Mouse (Mus musculus): ENCODE measurements around the gene Olfr247. TPM values are rescaled to one million over a fixed set of nuclear protein-coding genes. Genes with fewer than 3 reads are reported as not detected.
"Not testable (repeated sequence)": the region's sequence is repeated elsewhere in the genome, so short reads cannot be mapped to it uniquely, and the experiment has no call there.

Olfr247 gene
- polyA plus RNA-seq (2012; rRNA removed): not detected in 2 replicates

GRCm38 (mm10) chr10:129976040-129976439 is at the start of gene Olfr247:
Olfr247 (minus strand) TSS chr10:129976140.
- not testable (repeated sequence) for H3K27ac ChIP-seq (ENCODE audit: insufficient read depth, low read length); H3K27me3 ChIP-seq (ENCODE audit: control insufficient read depth, insufficient read depth, low read length); H3K4me1 ChIP-seq (ENCODE audit: control insufficient read depth, insufficient read depth, low read length); H3K4me3 ChIP-seq (replicated peaks; ENCODE audit: insufficient read depth, low read depth, low read length); DNase-seq
- no CpG with 5 or more reads among the region's 2 CpGs for WGBS

- H3K27me3 ChIP-seq (ENCODE audit: control insufficient read depth, insufficient read depth, low read length): no peaks in the 10 kb centered on the region
- no peak within 1 kb of the TSS for H3K4me3 ChIP-seq (replicated peaks; ENCODE audit: insufficient read depth, low read depth, low read length)
- H3K27ac ChIP-seq (ENCODE audit: insufficient read depth, low read length): no peak within 1 kb of the TSS
- TF ChIP-seq CTCF (IDR thresholded peaks at IDR 0.05; ENCODE audit: borderline replicate concordance, insufficient read depth, low read depth, low read length): no peak
- TF ChIP-seq POLR2A (IDR thresholded peaks at IDR 0.05; ENCODE audit: borderline replicate concordance, insufficient read depth, low read length): no peak
- DNase-seq: no peak
- no peaks in the 10 kb centered on the region for H3K4me1 ChIP-seq (ENCODE audit: control insufficient read depth, insufficient read depth, low read length)
Observed at GRCm38 (mm10) chr10:130012321-130012720, 36.4 kb upstream of the Olfr247 start, which contains the start of gene Olfr820. Olfr820 (plus strand) TSS chr10:130012621.

GRCm38 (mm10) chr10:130005366-130005765 is 29.4 kb upstream of the Olfr247 start:
- not testable (repeated sequence) for H3K4me1 ChIP-seq (ENCODE audit: control insufficient read depth, insufficient read depth, low read length); DNase-seq; H3K27me3 ChIP-seq (ENCODE audit: control insufficient read depth, insufficient read depth, low read length); H3K4me3 ChIP-seq (replicated peaks; ENCODE audit: insufficient read depth, low read depth, low read length); H3K27ac ChIP-seq (ENCODE audit: insufficient read depth, low read length)
- 85% methylated on average over 4 of the region's 4 CpGs for WGBS

DNA sequence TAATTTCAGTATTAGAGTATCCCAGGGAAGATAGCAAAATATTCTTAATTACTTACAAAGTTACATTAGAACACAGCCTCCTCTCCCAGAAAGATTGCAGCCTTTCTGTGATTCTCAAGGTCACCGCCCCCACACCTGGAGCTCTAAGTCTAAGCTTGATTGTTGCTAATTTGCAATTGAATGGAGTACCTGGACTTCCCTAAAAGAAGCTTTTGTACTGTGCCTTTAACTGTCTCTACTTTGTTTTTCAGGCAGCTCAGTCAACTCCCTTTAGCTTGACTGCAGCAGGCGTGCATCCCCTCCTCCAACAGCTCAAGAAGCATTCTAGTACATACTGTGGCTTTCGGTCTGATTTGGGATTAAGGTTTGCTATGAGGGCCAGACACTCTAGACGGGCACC is 28.2 kb upstream of the Olfr247 start:
- not testable (repeated sequence) for H3K4me3 ChIP-seq (replicated peaks; ENCODE audit: insufficient read depth, low read depth, low read length); H3K27ac ChIP-seq (ENCODE audit: insufficient read depth, low read length); H3K4me1 ChIP-seq (ENCODE audit: control insufficient read depth, insufficient read depth, low read length); H3K27me3 ChIP-seq (ENCODE audit: control insufficient read depth, insufficient read depth, low read length); DNase-seq
- WGBS: 86% methylated on average over 4 of the region's 4 CpGs

- no CpG with 5 or more reads among the region's 1 CpGs for WGBS
- not testable (repeated sequence) for DNase-seq; H3K4me1 ChIP-seq (ENCODE audit: control insufficient read depth, insufficient read depth, low read length)
Observed at GRCm38 (mm10) chr10:129984962-129985361, 9.0 kb upstream of the Olfr247 start, which contains the start of gene Gm10310. Gm10310 (minus strand) TSS chr10:129985062.

DNA sequence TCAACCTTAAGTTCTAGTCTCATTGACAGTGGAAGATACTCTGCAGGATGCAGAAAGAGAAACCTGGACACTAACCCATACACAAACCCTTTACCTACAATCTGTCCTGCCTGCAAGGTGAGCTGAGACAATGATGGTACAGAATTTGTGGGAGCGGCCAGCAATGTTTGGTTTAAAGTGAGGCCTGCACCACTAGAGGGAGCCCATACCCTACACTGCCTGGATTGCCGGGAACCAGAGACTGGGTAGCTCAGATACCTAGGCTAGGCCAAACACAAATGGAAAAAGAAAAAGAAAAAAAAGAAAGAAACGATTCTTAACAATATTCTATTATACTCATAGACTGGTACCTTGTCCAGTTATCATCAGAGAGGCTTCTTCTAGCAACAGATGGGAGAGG is 5.9 kb upstream of the Olfr247 start:
- not testable (repeated sequence) for H3K27ac ChIP-seq (ENCODE audit: insufficient read depth, low read length); H3K4me3 ChIP-seq (replicated peaks; ENCODE audit: insufficient read depth, low read depth, low read length); DNase-seq; H3K4me1 ChIP-seq (ENCODE audit: control insufficient read depth, insufficient read depth, low read length); H3K27me3 ChIP-seq (ENCODE audit: control insufficient read depth, insufficient read depth, low read length)
- WGBS: no CpG with 5 or more reads among the region's 3 CpGs

More at GRCm38 (mm10) chr10:129984962-129985361, 9.0 kb upstream of the Olfr247 start, which contains the start of gene Gm10310:
- not testable (repeated sequence) for H3K4me3 ChIP-seq (replicated peaks; ENCODE audit: insufficient read depth, low read depth, low read length); H3K27ac ChIP-seq (ENCODE audit: insufficient read depth, low read length); H3K27me3 ChIP-seq (ENCODE audit: control insufficient read depth, insufficient read depth, low read length)

- H3K27me3 ChIP-seq (ENCODE audit: control insufficient read depth, insufficient read depth, low read length); H3K4me1 ChIP-seq (ENCODE audit: control insufficient read depth, insufficient read depth, low read length); H3K27ac ChIP-seq (ENCODE audit: insufficient read depth, low read length); H3K4me3 ChIP-seq (replicated peaks; ENCODE audit: insufficient read depth, low read depth, low read length); DNase-seq: not testable (repeated sequence)
- no CpG with 5 or more reads among the region's 3 CpGs for WGBS
Observed at GRCm38 (mm10) chr10:129972994-129973393, 2.9 kb downstream of the Olfr247 start.

- 85% methylated on average over 2 of the region's 2 CpGs for WGBS
- not testable (repeated sequence) for DNase-seq; H3K4me3 ChIP-seq (replicated peaks; ENCODE audit: insufficient read depth, low read depth, low read length); H3K4me1 ChIP-seq (ENCODE audit: control insufficient read depth, insufficient read depth, low read length); H3K27me3 ChIP-seq (ENCODE audit: control insufficient read depth, insufficient read depth, low read length); H3K27ac ChIP-seq (ENCODE audit: insufficient read depth, low read length)
Observed at GRCm38 (mm10) chr10:129967166-129967565, 8.8 kb downstream of the Olfr247 start, which contains the start of gene Olfr819. Olfr819 (minus strand) TSS chr10:129967266.

GRCm38 (mm10) chr10:129966232-129966631 is 9.7 kb downstream of the Olfr247 start:
- not testable (repeated sequence) for DNase-seq; H3K27ac ChIP-seq (ENCODE audit: insufficient read depth, low read length); H3K27me3 ChIP-seq (ENCODE audit: control insufficient read depth, insufficient read depth, low read length); H3K4me1 ChIP-seq (ENCODE audit: control insufficient read depth, insufficient read depth, low read length); H3K4me3 ChIP-seq (replicated peaks; ENCODE audit: insufficient read depth, low read depth, low read length)
- WGBS: 87% methylated on average over 2 of the region's 3 CpGs

DNA sequence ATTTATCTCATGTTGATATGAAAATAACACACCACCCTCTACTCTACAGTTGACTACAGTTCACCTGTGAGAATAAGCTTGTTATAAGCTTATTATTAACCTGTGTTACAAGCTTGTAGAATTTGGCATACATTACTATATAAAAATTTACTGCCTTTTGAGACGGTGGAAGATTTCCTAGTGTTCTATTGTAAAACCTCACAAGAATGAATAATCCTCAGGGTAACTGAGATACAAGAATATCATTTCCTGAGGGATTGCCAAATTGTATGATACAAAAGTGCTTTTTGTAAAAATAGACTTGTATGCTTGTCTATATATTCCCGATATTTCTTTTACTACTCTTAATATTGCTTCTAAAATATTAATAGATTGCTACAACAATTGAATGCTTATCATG is 26.9 kb downstream of the Olfr247 start, which contains the start of gene Olfr818:
Gene Olfr818, minus strand, starts transcription at position 101 of the 400 bp plus-strand sequence.
- DNase-seq: no peak

More for the DNA sequence above, 26.9 kb downstream of the Olfr247 start, which contains the start of gene Olfr818:
- TF ChIP-seq CTCF (IDR thresholded peaks at IDR 0.05; ENCODE audit: borderline replicate concordance, insufficient read depth, low read depth, low read length): no peak
- TF ChIP-seq POLR2A (IDR thresholded peaks at IDR 0.05; ENCODE audit: borderline replicate concordance, insufficient read depth, low read length): no peak
- Histone ChIP-seq H3K27me3 (ENCODE audit: control insufficient read depth, insufficient read depth, low read length) (no peaks in the 10 kb centered on the region), H3K4me3 (replicated peaks; ENCODE audit: insufficient read depth, low read depth, low read length) (no peak within 1 kb of the TSS), H3K4me1 (ENCODE audit: control insufficient read depth, insufficient read depth, low read length) (no peaks in the 10 kb centered on the region), H3K27ac (ENCODE audit: insufficient read depth, low read length) (no peak within 1 kb of the TSS)
- 94% methylated on average over 2 of the region's 2 CpGs for WGBS
